Mouse (Mus musculus) small intestine, adult 2 months (tissue): Measurements from ENCODE around the gene Nploc4.

Experiments
- CTCF ChIP-seq: fragments of 200-500 bp; IDR thresholded peaks from 2 replicates; pipeline ENCODE4 v1.5.1; 2012; ENCODE audit warnings: low read depth, mild to moderate bottlenecking, control low read depth, inconsistent platforms, low read length, moderate library complexity, mixed read lengths; ENCODE audit not compliant: insufficient replicate concordance, insufficient read length; ENCODE audit errors: extremely low read depth
- POLR2A ChIP-seq: fragments of 200-500 bp; IDR thresholded peaks from 2 replicates; pipeline ENCODE4 v1.6.1; 2012; ENCODE audit warnings: low read depth, mild to moderate bottlenecking, control low read depth, inconsistent platforms, low read length, moderate library complexity

DNA sequence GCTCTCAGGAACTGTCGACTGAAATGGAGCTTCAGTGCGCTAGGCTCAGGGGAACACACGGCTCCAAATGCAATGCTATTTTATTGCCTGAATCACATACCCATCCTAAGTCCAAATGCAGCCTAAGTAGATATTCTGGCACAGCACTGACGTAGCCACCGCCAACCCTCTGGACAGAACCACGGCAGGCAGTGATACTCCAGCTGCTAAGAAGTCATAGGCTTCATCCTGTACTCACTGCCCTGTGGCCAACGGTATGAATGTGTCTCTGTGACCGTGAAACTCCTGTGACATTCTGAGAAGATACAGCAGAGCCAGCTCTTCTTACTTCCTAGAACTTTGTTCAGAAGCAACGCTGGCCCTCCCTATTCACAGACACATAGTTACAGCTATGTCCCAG is 48.9 kb downstream of the Nploc4 start:
- TF ChIP-seq CTCF (no peak), POLR2A (no peak)
